Comparison of ENCODE assay signal across 19 mouse cellular contexts in genomic region chr13:95679078-95679477, GRCm38 (mm10). TPM values are rescaled to one million over a fixed set of nuclear protein-coding genes. Genes with fewer than 3 reads are reported as not detected.
A peak's percentile ranks its signal among the peaks of the same experiment; 100 is the strongest.
DNase-seq lines count a peak whose midpoint lies in the region; ATAC-seq and TF ChIP-seq lines count a peak whose summit lies in the region.
"Had no signal": no experiment of that assay in that cellular context is flagged by ENCODE, and none has a peak within 500 bp of the region (broad histone marks: within the 10 kb centered on the region; RNA-seq: fewer than 3 reads in every experiment).

No protein-coding gene starts in this region.

- H3K4me2 ChIP-seq in stomach, embryonic 15.5 days = no peak overlapping the region
- H3K4me2 ChIP-seq in stomach, postnatal 0 days (replicated peaks; ENCODE audit: low read depth) = no peak overlapping the region
- peak overlapping the region; percentile 56 for H3K4me2 ChIP-seq in liver, embryonic 15.5 days
- H3K4me2 ChIP-seq: embryonic facial prominence, embryonic 13.5 days; forebrain, embryonic 15.5 days; heart, embryonic 15.5 days; hindbrain, embryonic 13.5 days; limb, embryonic 12.5 days; midbrain, embryonic 13.5 days had no signal

- no peak for TF ChIP-seq EP300 in stomach, postnatal 0 days (optimal IDR thresholded peaks at IDR 0.05)

- WGBS in stomach, embryonic 15.5 days = 73% methylated on average over 5 of the region's 5 CpGs
- 87% methylated on average over 5 of the region's 5 CpGs for WGBS in stomach, postnatal 0 days
- 34% methylated on average over 5 of the region's 5 CpGs for WGBS in liver, embryonic 15.5 days (ENCODE audit: insufficient replicate concordance)

- H3K4me3 ChIP-seq in stomach, embryonic 15.5 days (replicated peaks) = no peak overlapping the region
- H3K4me3 ChIP-seq in stomach, postnatal 0 days (ENCODE audit: low read depth, low read length) = no peak overlapping the region
- no peak overlapping the region; the same call in 1 of the 2 replicates for H3K4me3 ChIP-seq in liver, embryonic 15.5 days (replicated peaks)
- H3K4me3 ChIP-seq: embryonic facial prominence, embryonic 13.5 days; forebrain, embryonic 15.5 days; heart, embryonic 15.5 days; hindbrain, embryonic 13.5 days; limb, embryonic 12.5 days; midbrain, embryonic 13.5 days had no signal

- no peak overlapping the region for H3K9ac ChIP-seq in stomach, embryonic 15.5 days
- no peak overlapping the region for H3K9ac ChIP-seq in stomach, postnatal 0 days (ENCODE audit: low read length)
- H3K9ac ChIP-seq in liver, embryonic 15.5 days = peak overlapping the region; percentile 42
- H3K9ac ChIP-seq: embryonic facial prominence, embryonic 13.5 days; forebrain, embryonic 15.5 days; heart, embryonic 15.5 days; hindbrain, embryonic 13.5 days; limb, embryonic 12.5 days; midbrain, embryonic 13.5 days had no signal

- no peak for TF ChIP-seq CTCF in stomach, postnatal 0 days (IDR thresholded peaks at IDR 0.05; ENCODE audit: low read depth)

- no peak overlapping the region for H3K27ac ChIP-seq in stomach, embryonic 15.5 days
- no peak overlapping the region for H3K27ac ChIP-seq in stomach, postnatal 0 days (replicated peaks)
- peak overlapping the region; percentile 99 for H3K27ac ChIP-seq in liver, embryonic 15.5 days (replicated peaks)
- H3K27ac ChIP-seq: embryonic facial prominence, embryonic 13.5 days; forebrain, embryonic 15.5 days; heart, embryonic 15.5 days; hindbrain, embryonic 13.5 days; limb, embryonic 12.5 days; midbrain, embryonic 13.5 days had no signal

- H3K9me3 ChIP-seq in stomach, embryonic 15.5 days = no peaks in the 10 kb centered on the region
- H3K9me3 ChIP-seq in stomach, postnatal 0 days (ENCODE audit: control insufficient read depth, low read length) = no peaks in the 10 kb centered on the region
- no peaks in the 10 kb centered on the region for H3K9me3 ChIP-seq in liver, embryonic 15.5 days (replicated peaks)
- H3K9me3 ChIP-seq: embryonic facial prominence, embryonic 13.5 days; forebrain, embryonic 15.5 days; heart, embryonic 15.5 days; hindbrain, embryonic 13.5 days; limb, embryonic 12.5 days; midbrain, embryonic 13.5 days had no signal

- peak; percentile 63; the same call in 1 of the 2 replicates for ATAC-seq in stomach, embryonic 15.5 days (ENCODE audit: insufficient read depth, low FRiP score, low read depth)
- no peak for ATAC-seq in stomach, postnatal 0 days (ENCODE audit: low FRiP score, low TSS enrichment)
- peak; percentile 71 for ATAC-seq in liver, embryonic 15.5 days (ENCODE audit: insufficient read depth)
- ATAC-seq: forebrain, embryonic 15.5 days; intestine, postnatal 0 days; midbrain, embryonic 13.5 days had no signal

- no peaks in the 10 kb centered on the region for H3K27me3 ChIP-seq in stomach, embryonic 15.5 days (replicated peaks)
- no peaks in the 10 kb centered on the region for H3K27me3 ChIP-seq in stomach, postnatal 0 days (ENCODE audit: control insufficient read depth, insufficient read depth, low read length)
- no peaks in the 10 kb centered on the region for H3K27me3 ChIP-seq in liver, embryonic 15.5 days
- H3K27me3 ChIP-seq: embryonic facial prominence, embryonic 13.5 days; forebrain, embryonic 15.5 days; heart, embryonic 15.5 days; hindbrain, embryonic 13.5 days; limb, embryonic 12.5 days; midbrain, embryonic 13.5 days had no signal

- no peak for DNase-seq in stomach, postnatal 0 days (ENCODE audit: low spot score)
- DNase-seq in c-Kit-positive CD71-positive TER-119-positive erythroid progenitor cells, embryonic 14.5 days (ENCODE audit: low spot score) = peak; percentile 68
- no peak for DNase-seq in right cerebral cortex, postnatal 25 days
- DNase-seq in lung, postnatal 36 days = no peak
- no peak for DNase-seq in embryo, embryonic 9.5 days (ENCODE audit: extremely low spot score)
- DNase-seq: adrenal gland, postnatal 10 days; cerebellum, postnatal 36 days; kidney, postnatal 25 days; layer of hippocampus, postnatal 36 days; lung, postnatal 10 days had no signal

- no peaks in the 10 kb centered on the region for H3K4me1 ChIP-seq in stomach, embryonic 15.5 days
- no peaks in the 10 kb centered on the region for H3K4me1 ChIP-seq in stomach, postnatal 0 days (replicated peaks; ENCODE audit: control insufficient read depth, insufficient read depth)
- H3K4me1 ChIP-seq in liver, embryonic 15.5 days (replicated peaks) = peaks cover 67% of the 10 kb centered on the region
- H3K4me1 ChIP-seq: embryonic facial prominence, embryonic 13.5 days; forebrain, embryonic 15.5 days; heart, embryonic 15.5 days; hindbrain, embryonic 13.5 days; limb, embryonic 12.5 days; midbrain, embryonic 13.5 days had no signal

- peaks cover 7% of the 10 kb centered on the region; the same call in 1 of the 2 replicates for H3K36me3 ChIP-seq in stomach, embryonic 15.5 days
- H3K36me3 ChIP-seq in stomach, postnatal 0 days (ENCODE audit: control insufficient read depth, insufficient read depth, low read length) = 0 out of 2 replicates have a peak, but pooled peaks cover 3% of the 10 kb centered on the region
- H3K36me3 ChIP-seq in liver, embryonic 15.5 days (replicated peaks) = peaks cover 18% of the 10 kb centered on the region
- H3K36me3 ChIP-seq: forebrain, embryonic 15.5 days; heart, embryonic 15.5 days had no signal

RNA-seq across cellular contexts. Expression of gene F2rl2, which starts 17.6 kb away (rescaled TPM):
- polyA plus RNA-seq in stomach, embryonic 15.5 days (2015; fragmentation: Nextera tagmentation; extraction: Ambion mirVana) = 0.42 and 0.67 TPM in 2 replicates
- polyA plus RNA-seq in stomach, postnatal 0 days (2015; fragmentation: Nextera tagmentation; extraction: Ambion mirVana) = 0.18 and 0.21 TPM in 2 replicates
- 7.5 and 8.9 TPM in 2 replicates for polyA plus RNA-seq in liver, embryonic 15.5 days (2015; fragmentation: Nextera tagmentation; extraction: Ambion mirVana)
